Mouse (Mus musculus) heart, embryonic 10.5 days (tissue): ENCODE data around the gene Olfr341. TPM values are rescaled to one million over a fixed set of nuclear protein-coding genes. Genes with fewer than 3 reads are reported as not detected.

Source experiments
- DNase-seq: peaks from one replicate; pipeline ENCODE4 v3.0.0-alpha.2; 2017; ENCODE audit warnings: low spot score
- H3K27ac ChIP-seq: fragments of 300-500 bp; sonication (generic); 2 replicates; pipeline ENCODE4 v1.5.1; 2016; ENCODE audit warnings: mild to moderate bottlenecking
- H3K27me3 ChIP-seq: fragments of 300-500 bp; sonication (generic); 2 replicates; pipeline ENCODE4 v1.6.1; 2016; ENCODE audit warnings: mild to moderate bottlenecking; ENCODE audit not compliant: poor library complexity, insufficient read depth, severe bottlenecking
- H3K36me3 ChIP-seq: fragments of 300-500 bp; sonication (generic); 2 replicates; pipeline ENCODE4 v1.6.1; 2016; ENCODE audit warnings: mild to moderate bottlenecking, moderate library complexity
- H3K4me1 ChIP-seq: fragments of 300-500 bp; sonication (generic); 2 replicates; pipeline ENCODE4 v1.6.1; 2016; ENCODE audit warnings: mild to moderate bottlenecking
- H3K4me3 ChIP-seq: fragments of 300-500 bp; sonication (generic); 2 replicates; pipeline ENCODE4 v1.5.1; 2016; ENCODE audit warnings: mild to moderate bottlenecking, moderate library complexity
- H3K9me3 ChIP-seq: fragments of 300-500 bp; sonication (generic); 2 replicates; pipeline ENCODE4 v1.6.1; 2016; ENCODE audit warnings: mild to moderate bottlenecking, moderate library complexity
- whole genome bisulfite sequencing: fragments of 180-500 bp; shearing (Covaris S2); methylation state at CpG from one replicate; pipeline ENCODE4 v1.1.7; 2016; 5-methylcytosine and 5-hydroxymethylcytosine counted together
- polyA plus RNA-seq: library from polyadenylated mRNA; unstranded; fragments of >200 nt; fragmentation: Nextera tagmentation; extraction: Ambion mirVana; gene quantifications from 2 replicates; pipeline ENCODE4 v1.2.1, GENCODE M21; 2016

Olfr341 gene
- polyA plus RNA-seq: not detected in 2 replicates

DNA sequence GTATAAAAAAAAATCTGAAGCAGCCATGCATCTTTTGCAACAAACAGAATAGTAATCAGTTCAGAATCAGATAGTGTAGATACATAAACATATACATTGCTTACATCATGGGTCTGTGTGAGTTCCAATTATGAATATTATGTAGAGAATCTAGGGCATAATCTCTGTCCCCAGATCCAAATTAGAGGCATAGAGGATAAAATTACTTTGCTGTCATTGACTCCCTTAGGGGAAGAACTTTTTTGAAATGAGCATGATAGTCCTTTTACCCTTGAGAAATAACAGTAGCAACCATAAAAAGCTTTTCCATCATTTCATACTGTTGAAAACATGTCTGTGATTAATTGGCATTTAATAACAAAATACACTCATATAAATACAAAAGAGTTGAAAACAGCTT, at the start of gene Olfr341:
Olfr341 (minus strand) TSS at position 101 of the 400 bp plus-strand sequence.
- no peaks in the 10 kb centered on the region for H3K36me3 ChIP-seq
- H3K27ac ChIP-seq: no peak within 1 kb of the TSS
- DNase-seq: no peak
- H3K9me3 ChIP-seq: peaks cover 16% of the 10 kb centered on the region
- no peaks in the 10 kb centered on the region for H3K27me3 ChIP-seq
- H3K4me1 ChIP-seq: no peaks in the 10 kb centered on the region
- H3K4me3 ChIP-seq: no peak within 1 kb of the TSS

DNA sequence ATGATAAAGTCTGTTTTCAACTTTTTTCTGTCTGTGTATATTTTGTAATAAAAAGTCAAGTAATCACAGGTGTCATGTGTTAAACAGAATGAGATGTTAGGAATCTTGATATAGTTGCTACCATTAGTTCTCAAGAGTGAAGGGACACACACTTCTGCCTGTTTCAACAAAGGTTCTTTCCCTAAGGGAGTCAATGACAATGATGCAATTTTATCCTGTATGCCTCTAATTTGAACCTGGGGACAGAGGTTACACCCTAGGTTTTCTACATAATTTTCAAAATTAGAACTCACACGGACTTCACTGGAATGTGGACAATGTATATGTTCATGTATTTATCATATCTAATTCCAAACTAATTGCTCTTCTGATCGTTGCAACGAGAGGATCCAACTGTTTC, 42.4 kb upstream of the Olfr341 start, which contains the start of gene Olfr342:
Olfr342 (plus strand) TSS at position 301 of the 400 bp plus-strand sequence.
- H3K4me1 ChIP-seq: no peaks in the 10 kb centered on the region
- no peaks in the 10 kb centered on the region for H3K27me3 ChIP-seq
- no peaks in the 10 kb centered on the region for H3K36me3 ChIP-seq
- 0 out of 2 replicates have a peak, but pooled peaks cover 6% of the 10 kb centered on the region for H3K9me3 ChIP-seq
- no peak for DNase-seq
- WGBS: 68% methylated on average over 3 of the region's 3 CpGs
- H3K4me3 ChIP-seq: no peak within 1 kb of the TSS
- no peak within 1 kb of the TSS for H3K27ac ChIP-seq

DNA sequence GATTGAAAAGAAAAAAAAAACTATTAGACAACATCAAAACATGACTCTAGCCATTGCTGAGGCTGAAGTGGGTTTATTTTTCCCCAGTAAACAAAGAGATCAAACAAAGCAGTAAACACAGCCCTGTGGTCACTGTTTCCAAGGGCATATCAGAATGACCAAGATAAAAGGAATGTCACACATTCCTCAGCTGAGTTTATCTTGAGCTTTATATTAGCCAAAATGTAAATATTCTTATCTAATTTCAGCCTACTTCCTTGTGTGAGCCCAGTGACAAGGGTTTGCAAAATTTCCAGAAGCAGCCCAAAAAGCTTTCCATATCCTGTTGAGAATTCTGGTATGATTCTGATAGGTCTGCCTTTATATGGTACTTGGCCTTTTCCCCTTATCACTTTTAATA, 8.6 kb downstream of the Olfr341 start:
- Histone ChIP-seq H3K4me3 (no peak overlapping the region), H3K27ac (no peak overlapping the region), H3K9me3 (peaks cover 5% of the 10 kb centered on the region; the same call in 1 of the 2 replicates), H3K4me1 (no peaks in the 10 kb centered on the region), H3K27me3 (no peaks in the 10 kb centered on the region), H3K36me3 (no peaks in the 10 kb centered on the region)
- no peak for DNase-seq

DNA sequence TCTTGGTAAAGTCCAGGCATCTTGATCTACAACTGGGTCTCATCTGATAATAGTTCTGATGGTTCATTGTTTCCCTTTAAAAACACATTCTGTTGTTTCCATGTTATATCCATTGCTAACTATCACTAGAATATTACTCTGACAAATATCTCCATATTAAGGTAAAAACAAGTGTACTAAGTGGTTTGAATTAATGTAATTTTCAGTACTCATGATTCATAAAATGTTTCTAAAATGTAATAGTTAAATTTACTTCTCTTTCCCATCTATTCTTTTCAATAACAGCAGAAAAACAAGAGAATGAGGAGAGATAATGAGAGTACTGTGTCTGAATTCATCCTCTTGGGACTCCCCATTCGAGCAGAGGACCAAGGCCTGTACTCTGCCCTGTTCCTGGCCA, 30.0 kb downstream of the Olfr341 start, which contains the start of gene Olfr340:
Olfr340 (plus strand) TSS at position 301 of the 400 bp plus-strand sequence.
- DNase-seq: no peak
- Histone ChIP-seq H3K27me3 (no peaks in the 10 kb centered on the region), H3K4me3 (no peak within 1 kb of the TSS), H3K27ac (no peak within 1 kb of the TSS), H3K9me3 (peaks cover 6% of the 10 kb centered on the region; the same call in 1 of the 2 replicates), H3K36me3 (no peaks in the 10 kb centered on the region), H3K4me1 (no peaks in the 10 kb centered on the region)
- 46% methylated on average over 1 of the region's 1 CpGs for WGBS

Other genes starting within 250 kb of the Olfr341 start
- not detected in 2 replicates for gene Olfr338, start 108.9 kb downstream of the Olfr341 start, polyA plus RNA-seq
- not detected in 2 replicates for gene Olfr339, start 63.5 kb downstream of the Olfr341 start, polyA plus RNA-seq
- gene Olfr340, start 29.9 kb downstream of the Olfr341 start, polyA plus RNA-seq: not detected in 2 replicates
- gene Olfr342, start 42.5 kb upstream of the Olfr341 start, polyA plus RNA-seq: not detected in 2 replicates
- gene Olfr344, start 84.2 kb upstream of the Olfr341 start, polyA plus RNA-seq: not detected in 2 replicates
- gene Olfr345, start 157.6 kb upstream of the Olfr341 start, polyA plus RNA-seq: not detected in 2 replicates
- gene Olfr346, start 203.3 kb upstream of the Olfr341 start, polyA plus RNA-seq: not detected in 2 replicates
- gene Olfr347, start 249.4 kb upstream of the Olfr341 start, polyA plus RNA-seq: not detected in 2 replicates